ENCODE assay signal across 7 mouse cellular contexts in genomic region chr1:89183261-89183831, GRCm38 (mm10).
DNase-seq lines count a peak whose midpoint lies in the region; ATAC-seq lines count a peak whose summit lies in the region.

No protein-coding gene starts in this region.

- H3K9ac ChIP-seq in heart, embryonic 15.5 days, result no peak overlapping the region
- no peak overlapping the region for H3K9ac ChIP-seq in stomach, embryonic 14.5 days (replicated peaks; ENCODE audit: low read depth, low read length)

- peak; percentile 84 for DNase-seq in R1 (ENCODE audit: low read depth, low spot score)
- peak; percentile 73 for DNase-seq in embryo, embryonic 11 days
- DNase-seq in lung, adult 18-20 months, result peak; percentile 69 to 83
- DNase-seq in urinary bladder, postnatal 4 days (ENCODE audit: low spot score in 2 of 2), result no peak
- no peak for DNase-seq in kidney, adult 18-20 months

- H3K4me1 ChIP-seq in heart, embryonic 15.5 days (replicated peaks), result peaks cover 25% of the 10 kb centered on the region
- H3K4me1 ChIP-seq in stomach, embryonic 14.5 days (ENCODE audit: control insufficient read depth, insufficient read depth, low read length), result peaks cover 15% of the 10 kb centered on the region

- H3K27ac ChIP-seq in heart, embryonic 15.5 days, result peak overlapping the region; percentile 62
- peak overlapping the region; percentile 29 for H3K27ac ChIP-seq in stomach, embryonic 14.5 days (ENCODE audit: low read length)

- ATAC-seq in heart, embryonic 15.5 days (replicated peaks; ENCODE audit: insufficient number of reproducible peaks, insufficient read depth, low FRiP score, low read depth), result peak; percentile 83
- peak; percentile 81 for ATAC-seq in stomach, embryonic 14.5 days (ENCODE audit: insufficient number of reproducible peaks, insufficient read depth, low FRiP score, low read depth)

- H3K36me3 ChIP-seq in heart, embryonic 15.5 days, result no peaks in the 10 kb centered on the region
- no peaks in the 10 kb centered on the region for H3K36me3 ChIP-seq in stomach, embryonic 14.5 days (ENCODE audit: control insufficient read depth, insufficient read depth, low read length)

- H3K4me2 ChIP-seq in heart, embryonic 15.5 days, result peak overlapping the region; percentile 26; the same call in 1 of the 2 replicates
- H3K4me2 ChIP-seq in stomach, embryonic 14.5 days (replicated peaks; ENCODE audit: low read depth, low read length), result 0 out of 2 replicates have a peak overlapping the region, but pooled peaks have one; percentile 16

- 7% methylated on average over 9 of the region's 9 CpGs for WGBS in heart, embryonic 15.5 days
- 8% methylated on average over 9 of the region's 9 CpGs for WGBS in stomach, embryonic 14.5 days

- H3K27me3 ChIP-seq in heart, embryonic 15.5 days, result no peaks in the 10 kb centered on the region
- no peaks in the 10 kb centered on the region for H3K27me3 ChIP-seq in stomach, embryonic 14.5 days (ENCODE audit: control insufficient read depth, insufficient read depth, low read length)

- H3K4me3 ChIP-seq in heart, embryonic 15.5 days, result no peak overlapping the region
- no peak overlapping the region for H3K4me3 ChIP-seq in stomach, embryonic 14.5 days (ENCODE audit: low read depth, low read length)

- H3K9me3 ChIP-seq in heart, embryonic 15.5 days (replicated peaks), result no peaks in the 10 kb centered on the region
- no peaks in the 10 kb centered on the region for H3K9me3 ChIP-seq in stomach, embryonic 14.5 days (ENCODE audit: control insufficient read depth, low read depth, low read length)

Comparison
In these comparisons a context has a peak if more than half of its experiments do, and no peak if none do; other contexts are left out.
1. DNase-seq: peak in R1 (single experiment), embryo, embryonic 11 days (single experiment) and lung, adult 18-20 months (2 of 2); none in urinary bladder, postnatal 4 days (0 of 2) and kidney, adult 18-20 months (single experiment).